25 mouse cellular contexts compared by ENCODE assay signal in the genomic region with DNA sequence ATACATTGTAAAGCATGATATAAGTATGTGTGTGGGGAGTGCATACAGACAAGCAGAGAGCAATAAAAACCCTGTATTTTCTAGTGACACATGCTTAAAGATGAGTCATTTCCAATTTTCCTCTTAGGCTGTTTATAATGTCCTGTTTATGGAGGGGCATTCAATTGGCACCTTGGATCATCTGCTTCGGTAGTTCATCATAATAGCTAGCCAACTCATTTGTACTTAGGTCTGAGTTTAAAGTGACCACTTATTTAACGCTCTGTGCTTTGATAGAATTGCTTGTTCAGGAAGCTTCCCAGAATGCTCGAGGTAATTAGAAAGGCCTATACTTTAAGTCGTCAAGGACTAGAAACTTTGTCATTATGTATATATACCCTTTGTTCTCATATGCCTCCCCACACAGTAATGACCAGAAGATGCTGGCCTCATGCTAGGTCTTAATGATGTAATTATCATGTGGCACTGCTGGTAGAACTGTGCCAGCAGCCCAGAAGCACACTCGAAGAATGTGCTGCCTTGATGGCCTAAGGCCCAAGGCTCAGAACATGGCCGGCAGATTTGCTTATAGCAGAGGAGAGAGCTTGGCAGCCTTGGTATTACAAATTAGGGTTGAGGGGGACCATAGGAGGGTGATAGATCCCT.
DNase-seq lines count a peak whose midpoint lies in the region; ATAC-seq and TF ChIP-seq lines count a peak whose summit lies in the region.
"Had no signal": no experiment of that assay in that cellular context is flagged by ENCODE, and none has a peak within 500 bp of the region (broad histone marks: within the 10 kb centered on the region; RNA-seq: fewer than 3 reads in every experiment).

No protein-coding gene starts in this region.

- DNase-seq in cerebellum, postnatal 10 days, result peak; percentile 6 to 9
- no peak for DNase-seq in cerebellum, adult 9-11 months
- DNase-seq in hindbrain, embryonic 14.5 days (ENCODE audit: low spot score), result no peak
- DNase-seq in hindbrain, postnatal 0 days (ENCODE audit: low spot score), result no peak
- DNase-seq in ovary, adult 18-20 months (ENCODE audit: low spot score), result no peak
- DNase-seq in layer of hippocampus, adult 2 months (ENCODE audit: low spot score in 2 of 2), result no peak
- DNase-seq: adrenal gland, postnatal 14 days; B cell, adult 2 months; cerebellum, adult 18-20 months; cerebellum, postnatal 14 days; embryo, embryonic 11 days; gastrocnemius, adult 2 months; gastrocnemius, postnatal 36 days; heart, adult 18-20 months; heart, postnatal 14 days had no signal

- TF ChIP-seq CTCF in hindbrain, postnatal 0 days (IDR thresholded peaks at IDR 0.05; ENCODE audit: low read depth), result no peak
- no peak for TF ChIP-seq CTCF in layer of hippocampus, adult 2 months (conservative IDR thresholded peaks at IDR 0.05)

- H3K9me3 ChIP-seq in hindbrain, embryonic 14.5 days (ENCODE audit: control insufficient read depth, low read length), result no peaks in the 10 kb centered on the region
- H3K9me3 ChIP-seq in hindbrain, postnatal 0 days (ENCODE audit: low read length), result no peaks in the 10 kb centered on the region
- no peaks in the 10 kb centered on the region for H3K9me3 ChIP-seq in forebrain, embryonic 13.5 days (replicated peaks)
- no peaks in the 10 kb centered on the region for H3K9me3 ChIP-seq in neural tube, embryonic 15.5 days (replicated peaks)
- H3K9me3 ChIP-seq: embryonic facial prominence, embryonic 15.5 days; G1E; heart, embryonic 10.5 days; heart, embryonic 15.5 days; hindbrain, embryonic 13.5 days had no signal

- H3K4me2 ChIP-seq in hindbrain, embryonic 14.5 days (replicated peaks), result no peak overlapping the region
- no peak overlapping the region for H3K4me2 ChIP-seq in hindbrain, postnatal 0 days (ENCODE audit: low read depth, low read length)
- H3K4me2 ChIP-seq in forebrain, embryonic 13.5 days, result no peak overlapping the region
- no peak overlapping the region for H3K4me2 ChIP-seq in neural tube, embryonic 15.5 days
- H3K4me2 ChIP-seq: embryonic facial prominence, embryonic 15.5 days; heart, embryonic 15.5 days; hindbrain, embryonic 13.5 days had no signal

- H3K9ac ChIP-seq in hindbrain, embryonic 14.5 days, result no peak overlapping the region
- H3K9ac ChIP-seq in hindbrain, postnatal 0 days (replicated peaks; ENCODE audit: low read length), result no peak overlapping the region
- H3K9ac ChIP-seq in forebrain, embryonic 13.5 days, result no peak overlapping the region
- no peak overlapping the region for H3K9ac ChIP-seq in neural tube, embryonic 15.5 days (replicated peaks)
- H3K9ac ChIP-seq: embryonic facial prominence, embryonic 15.5 days; heart, embryonic 15.5 days; hindbrain, embryonic 13.5 days had no signal

- H3K4me1 ChIP-seq in hindbrain, embryonic 14.5 days (replicated peaks; ENCODE audit: control insufficient read depth, insufficient read depth, low read length), result 0 out of 2 replicates have a peak, but pooled peaks cover 4% of the 10 kb centered on the region
- H3K4me1 ChIP-seq in hindbrain, postnatal 0 days (ENCODE audit: insufficient read depth, low read length), result no peaks in the 10 kb centered on the region
- peaks cover 18% of the 10 kb centered on the region; the same call in 1 of the 2 replicates for H3K4me1 ChIP-seq in forebrain, embryonic 13.5 days
- H3K4me1 ChIP-seq in neural tube, embryonic 15.5 days, result no peaks in the 10 kb centered on the region
- H3K4me1 ChIP-seq: embryonic facial prominence, embryonic 15.5 days; heart, embryonic 10.5 days; heart, embryonic 15.5 days had no signal

- ATAC-seq in hindbrain, embryonic 14.5 days (ENCODE audit: low FRiP score), result 0 out of 2 replicates have a peak, but pooled peaks have one; percentile 26
- no peak for ATAC-seq in hindbrain, postnatal 0 days
- peak; percentile 90 for ATAC-seq in forebrain, embryonic 13.5 days
- ATAC-seq in neural tube, embryonic 15.5 days (ENCODE audit: low FRiP score), result 0 out of 2 replicates have a peak, but pooled peaks have one; percentile 31
- ATAC-seq: CD4-positive, CD25-positive, alpha-beta regulatory T cell, adult 4 months; intestine, postnatal 0 days had no signal

- no peaks in the 10 kb centered on the region for H3K36me3 ChIP-seq in hindbrain, embryonic 14.5 days (replicated peaks; ENCODE audit: control insufficient read depth, insufficient read depth)
- H3K36me3 ChIP-seq in hindbrain, postnatal 0 days (ENCODE audit: insufficient read depth, low read length), result no peaks in the 10 kb centered on the region
- no peaks in the 10 kb centered on the region for H3K36me3 ChIP-seq in forebrain, embryonic 13.5 days (ENCODE audit: poor library complexity, severe bottlenecking)
- H3K36me3 ChIP-seq in neural tube, embryonic 15.5 days, result no peaks in the 10 kb centered on the region
- H3K36me3 ChIP-seq: embryonic facial prominence, embryonic 15.5 days; G1E; heart, embryonic 10.5 days; heart, embryonic 15.5 days; hindbrain, embryonic 13.5 days had no signal

- WGBS in hindbrain, embryonic 14.5 days, result 77% methylated on average over 6 of the region's 6 CpGs
- 64% methylated on average over 6 of the region's 6 CpGs for WGBS in hindbrain, postnatal 0 days
- 37% methylated on average over 6 of the region's 6 CpGs for WGBS in forebrain, embryonic 13.5 days
- 57% methylated on average over 6 of the region's 6 CpGs for WGBS in neural tube, embryonic 15.5 days

- no peak overlapping the region for H3K4me3 ChIP-seq in hindbrain, embryonic 14.5 days (replicated peaks; ENCODE audit: low read length)
- H3K4me3 ChIP-seq in hindbrain, postnatal 0 days (ENCODE audit: low read length), result no peak overlapping the region
- no peak overlapping the region for H3K4me3 ChIP-seq in forebrain, embryonic 13.5 days
- H3K4me3 ChIP-seq in neural tube, embryonic 15.5 days (replicated peaks), result no peak overlapping the region
- no peak overlapping the region for H3K4me3 ChIP-seq in layer of hippocampus, adult 2 months
- H3K4me3 ChIP-seq: embryonic facial prominence, embryonic 15.5 days; erythroblast, embryonic 14.5 days; gastrocnemius, adult 2 months; heart, embryonic 10.5 days; heart, embryonic 15.5 days; hindbrain, embryonic 13.5 days had no signal

- no peak overlapping the region for H3K27ac ChIP-seq in hindbrain, embryonic 14.5 days
- H3K27ac ChIP-seq in hindbrain, postnatal 0 days, result no peak overlapping the region
- H3K27ac ChIP-seq in forebrain, embryonic 13.5 days, result no peak overlapping the region
- H3K27ac ChIP-seq in neural tube, embryonic 15.5 days (replicated peaks), result no peak overlapping the region
- H3K27ac ChIP-seq in layer of hippocampus, adult 2 months, result no peak overlapping the region
- H3K27ac ChIP-seq: embryonic facial prominence, embryonic 15.5 days; gastrocnemius, adult 2 months; heart, embryonic 10.5 days; heart, embryonic 15.5 days; hindbrain, embryonic 13.5 days had no signal

- no peaks in the 10 kb centered on the region for H3K27me3 ChIP-seq in hindbrain, embryonic 14.5 days (ENCODE audit: control insufficient read depth, insufficient read depth, low read length)
- no peaks in the 10 kb centered on the region for H3K27me3 ChIP-seq in hindbrain, postnatal 0 days (ENCODE audit: insufficient read depth, low read length)
- H3K27me3 ChIP-seq in forebrain, embryonic 13.5 days, result no peaks in the 10 kb centered on the region
- H3K27me3 ChIP-seq in neural tube, embryonic 15.5 days (replicated peaks), result no peaks in the 10 kb centered on the region
- H3K27me3 ChIP-seq: embryonic facial prominence, embryonic 15.5 days; heart, embryonic 15.5 days; hindbrain, embryonic 13.5 days had no signal

Comparison
In these comparisons a context has a peak if more than half of its experiments do, and no peak if none do; other contexts are left out.
1. DNase-seq: peak in cerebellum, postnatal 10 days (2 of 2); none in cerebellum, adult 9-11 months (single experiment), hindbrain, embryonic 14.5 days (single experiment), hindbrain, postnatal 0 days (single experiment), ovary, adult 18-20 months (single experiment) and layer of hippocampus, adult 2 months (0 of 2).